Mouse (Mus musculus) left cerebral cortex, adult 9 months (tissue): ENCODE measurements at regions not wholly inside any gene's neighbourhood (a gene's known extent, or its start where the extent isn't known, plus 50 kb on each side); places are given as distances from the start of the nearest gene placed in this dataset.
A peak's percentile ranks its signal among the peaks of the same experiment; 100 is the strongest.

ENCODE experiments used
- DNase-seq, 2 experiments: peaks; one replicate each; pipeline ENCODE4 v3.0.0; 2022; ENCODE audit warnings: low spot score in 2 of 2

GRCm38 (mm10) chr1:57272593-57272992 lies 104.8 kb upstream of the 1700066M21Rik start:
- DNase-seq: no peak

GRCm38 (mm10) chr1:57281549-57281948 lies 95.9 kb upstream of the 1700066M21Rik start:
- DNase-seq: no peak

GRCm38 (mm10) chr1:57296186-57296585 lies 81.2 kb upstream of the 1700066M21Rik start:
- DNase-seq: no peak

GRCm38 (mm10) chr1:57298557-57298956 lies 78.9 kb upstream of the 1700066M21Rik start:
- DNase-seq: peak in 1 of 2 experiments; percentile 3

- no peak for DNase-seq
These were observed 76.0 kb upstream of the 1700066M21Rik start for GRCm38 (mm10) chr1:57301260-57301979.

- peak in 1 of 2 experiments; percentile 24 for DNase-seq
These were observed 75.5 kb upstream of the 1700066M21Rik start for GRCm38 (mm10) chr1:57301980-57302331.

GRCm38 (mm10) chr1:57304757-57305156 lies 72.7 kb upstream of the 1700066M21Rik start:
- DNase-seq: no peak

GRCm38 (mm10) chr1:57322535-57322934 lies 54.9 kb upstream of the 1700066M21Rik start:
- DNase-seq: no peak

- DNase-seq: no peak
These were observed 54.3 kb upstream of the 1700066M21Rik start for GRCm38 (mm10) chr1:57323118-57323517.

- DNase-seq: no peak
These were observed 51.7 kb upstream of the 1700066M21Rik start for GRCm38 (mm10) chr1:57325585-57326165.
